Mouse (Mus musculus) limb, embryonic 15.5 days (tissue): ENCODE measurements at regions not wholly inside any gene's neighbourhood (a gene's known extent, or its start where the extent isn't known, plus 50 kb on each side); places are given as distances from the start of the nearest gene placed in this dataset.
A peak's percentile ranks its signal among the peaks of the same experiment; 100 is the strongest.

Experiments
- ATAC-seq: fragments of 200-750 bp; cut with Nextera tagmentation; 2 replicates; pipeline ENCODE4 v1.8.0; 2017; ENCODE audit warnings: low read depth, moderate TSS enrichment; ENCODE audit not compliant: insufficient number of reproducible peaks, low FRiP score, low TSS enrichment
- H3K27ac ChIP-seq: fragments of 300-500 bp; sonication (generic); 2 replicates; pipeline ENCODE4 v1.5.1; 2015; ENCODE audit warnings: moderate library complexity, mild to moderate bottlenecking, inconsistent platforms
- H3K27me3 ChIP-seq: fragments of 300-500 bp; sonication (generic); 2 replicates; pipeline ENCODE4 v1.6.1; 2015; ENCODE audit warnings: inconsistent platforms
- H3K36me3 ChIP-seq: fragments of 300-500 bp; sonication (generic); 2 replicates; pipeline ENCODE4 v1.6.1; 2015; ENCODE audit warnings: inconsistent platforms
- H3K4me1 ChIP-seq: fragments of 300-500 bp; sonication (generic); 2 replicates; pipeline ENCODE4 v1.6.1; 2015; ENCODE audit warnings: inconsistent platforms
- H3K4me2 ChIP-seq: fragments of 300-500 bp; sonication (generic); 2 replicates; pipeline ENCODE4 v1.6.1; 2015; ENCODE audit warnings: mild to moderate bottlenecking, inconsistent platforms
- H3K4me3 ChIP-seq: fragments of 300-500 bp; sonication (generic); 2 replicates; pipeline ENCODE4 v1.5.1; 2015; ENCODE audit warnings: mild to moderate bottlenecking, inconsistent platforms
- H3K9ac ChIP-seq: fragments of 300-500 bp; sonication (generic); 2 replicates; pipeline ENCODE4 v1.6.1; 2015; ENCODE audit warnings: inconsistent platforms
- H3K9me3 ChIP-seq: fragments of 300-500 bp; sonication (generic); 2 replicates; pipeline ENCODE4 v1.6.1; 2016; ENCODE audit warnings: inconsistent platforms
- WGBS: fragments of 180-500 bp; shearing (Covaris S2); methylation state at CpG from one replicate; pipeline ENCODE4 v1.1.7; 2015; 5-methylcytosine and 5-hydroxymethylcytosine counted together

- ATAC-seq = no peak
- H3K27me3 ChIP-seq = no peaks in the 10 kb centered on the region
- H3K36me3 ChIP-seq = no peaks in the 10 kb centered on the region
- H3K4me1 ChIP-seq = peaks cover 19% of the 10 kb centered on the region
- H3K9ac ChIP-seq = no peak overlapping the region
- no peak overlapping the region for H3K27ac ChIP-seq
- H3K4me2 ChIP-seq = no peak overlapping the region
- no peak overlapping the region for H3K4me3 ChIP-seq
- H3K9me3 ChIP-seq = no peaks in the 10 kb centered on the region
- WGBS = 67% methylated on average over 6 of the region's 6 CpGs
These were observed 106.3 kb downstream of the Vegfa start for GRCm38 (mm10) chr17:45925845-45926244.

DNA sequence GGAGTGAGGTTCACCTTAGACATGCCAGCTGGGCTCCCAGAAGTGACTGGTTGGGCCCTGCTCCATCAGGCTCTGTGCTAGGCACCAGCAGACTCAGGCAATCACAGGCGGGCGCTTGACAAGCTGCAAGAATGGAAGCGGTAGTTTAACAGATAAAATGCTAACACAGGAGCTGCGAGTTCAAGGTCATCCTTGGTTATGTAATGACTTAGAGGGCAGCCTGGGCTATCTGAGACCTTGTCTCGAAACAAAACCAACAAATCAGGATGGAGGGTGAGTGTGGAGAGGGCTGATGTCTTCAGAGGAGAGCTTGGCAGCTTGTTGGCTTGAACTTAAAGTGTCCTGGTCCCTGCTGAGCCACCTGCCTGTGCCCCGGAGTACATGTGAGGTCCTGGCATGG lies 107.6 kb downstream of the Vegfa start:
- WGBS = 92% methylated on average over 6 of the region's 6 CpGs
- Histone ChIP-seq H3K4me1 (peaks cover 18% of the 10 kb centered on the region), H3K27ac (no peak overlapping the region), H3K9me3 (no peaks in the 10 kb centered on the region), H3K4me2 (no peak overlapping the region), H3K4me3 (no peak overlapping the region), H3K27me3 (no peaks in the 10 kb centered on the region), H3K36me3 (no peaks in the 10 kb centered on the region), H3K9ac (no peak overlapping the region)
- no peak for ATAC-seq

DNA sequence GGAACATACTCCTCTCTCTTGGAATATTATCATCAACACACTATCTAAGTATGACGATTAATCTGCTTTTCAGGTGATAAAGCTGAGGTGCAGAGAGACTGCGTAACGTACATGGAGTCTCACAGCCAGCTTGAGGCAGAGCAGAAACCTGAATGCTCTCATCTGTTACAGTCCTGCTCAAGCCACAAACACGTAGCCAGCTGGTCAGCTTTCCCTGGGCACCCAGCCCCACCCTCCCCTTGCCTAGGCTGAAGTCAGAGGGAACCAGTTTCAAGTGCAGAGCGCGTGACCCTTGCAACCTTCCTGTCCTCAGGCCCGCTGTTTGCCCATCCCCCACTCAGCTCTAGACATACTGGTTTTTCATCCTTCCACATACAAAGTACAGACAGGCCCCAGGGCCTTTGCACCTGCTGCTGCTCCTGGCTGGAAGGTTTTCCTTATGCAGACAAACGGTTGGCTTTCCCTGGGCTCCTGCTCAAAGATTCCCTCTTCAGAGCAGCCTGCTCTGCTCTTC lies 108.9 kb downstream of the Vegfa start:
- no peak overlapping the region for H3K4me3 ChIP-seq
- no peak overlapping the region for H3K4me2 ChIP-seq
- 65% methylated on average over 8 of the region's 8 CpGs for WGBS
- ATAC-seq = no peak
- H3K36me3 ChIP-seq = no peaks in the 10 kb centered on the region
- H3K4me1 ChIP-seq = peaks cover 9% of the 10 kb centered on the region; the same call in 1 of the 2 replicates
- no peaks in the 10 kb centered on the region for H3K9me3 ChIP-seq
- H3K9ac ChIP-seq = no peak overlapping the region
- H3K27me3 ChIP-seq = no peaks in the 10 kb centered on the region
- H3K27ac ChIP-seq = no peak overlapping the region

- no peaks in the 10 kb centered on the region for H3K9me3 ChIP-seq
- no peak for ATAC-seq
- WGBS = 91% methylated on average over 2 of the region's 2 CpGs
- no peaks in the 10 kb centered on the region for H3K36me3 ChIP-seq
- no peak overlapping the region for H3K4me2 ChIP-seq
- H3K27me3 ChIP-seq = no peaks in the 10 kb centered on the region
- peaks cover 13% of the 10 kb centered on the region for H3K4me1 ChIP-seq
- no peak overlapping the region for H3K4me3 ChIP-seq
- H3K9ac ChIP-seq = no peak overlapping the region
- peak overlapping the region; percentile 40 for H3K27ac ChIP-seq
These were observed 114.5 kb downstream of the Vegfa start for GRCm38 (mm10) chr17:45917647-45918046.

DNA sequence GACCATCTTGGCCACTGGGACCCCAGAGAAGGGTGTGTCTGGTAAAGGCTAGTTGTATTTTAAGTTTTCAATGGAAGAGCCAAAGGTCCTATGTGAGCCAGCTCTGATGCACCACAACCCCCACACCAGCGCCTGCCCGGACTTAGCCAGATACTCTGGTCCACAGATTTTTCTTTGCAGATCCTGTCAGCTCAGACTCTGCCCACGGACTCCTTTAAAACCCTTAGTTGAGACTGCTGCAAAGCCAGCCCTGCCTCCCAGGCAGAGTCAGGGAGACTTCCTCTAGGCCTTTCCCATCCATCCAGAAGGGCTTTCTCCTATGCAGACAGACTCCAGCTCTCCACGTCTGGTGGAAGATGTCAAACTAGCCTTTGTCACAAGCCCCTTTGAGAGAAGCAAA lies 115.2 kb downstream of the Vegfa start:
- Histone ChIP-seq H3K4me3 (no peak overlapping the region), H3K4me1 (peaks cover 13% of the 10 kb centered on the region), H3K27me3 (no peaks in the 10 kb centered on the region), H3K9ac (no peak overlapping the region), H3K9me3 (no peaks in the 10 kb centered on the region), H3K36me3 (no peaks in the 10 kb centered on the region), H3K27ac (peak overlapping the region; percentile 40), H3K4me2 (no peak overlapping the region)
- WGBS = 49% methylated on average over 4 of the region's 4 CpGs
- ATAC-seq = no peak

DNA sequence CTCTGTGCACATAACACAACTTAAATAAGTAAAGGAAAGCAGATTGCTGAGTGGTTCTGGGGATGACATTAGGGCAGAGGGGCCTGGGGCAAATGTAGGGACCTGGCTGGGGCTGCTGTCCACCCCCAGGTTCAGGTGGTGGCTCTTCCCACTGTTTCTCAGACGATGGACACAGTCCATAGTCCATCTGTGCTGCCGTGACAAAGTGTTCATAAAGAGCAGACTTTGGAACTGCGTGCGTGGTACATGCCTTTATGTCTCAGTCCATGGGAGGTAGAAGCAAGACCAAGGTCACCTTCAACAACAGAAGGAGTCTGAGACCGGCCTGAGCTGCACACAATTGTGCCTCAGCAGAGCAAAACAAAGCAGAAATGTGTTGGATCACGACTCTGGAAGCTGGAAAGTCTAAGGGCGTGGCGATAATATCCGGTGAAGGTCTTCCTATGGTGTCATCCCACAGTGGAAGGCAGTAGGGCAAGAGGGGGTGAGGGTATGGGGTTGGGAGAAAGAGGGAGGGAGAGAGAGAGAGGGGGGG lies 117.4 kb downstream of the Vegfa start:
- Histone ChIP-seq H3K27ac (no peak overlapping the region), H3K9ac (no peak overlapping the region), H3K9me3 (no peaks in the 10 kb centered on the region), H3K4me3 (no peak overlapping the region), H3K4me2 (no peak overlapping the region), H3K4me1 (peaks cover 10% of the 10 kb centered on the region), H3K27me3 (no peaks in the 10 kb centered on the region), H3K36me3 (no peaks in the 10 kb centered on the region)
- no peak for ATAC-seq
- whole genome bisulfite sequencing = 92% methylated on average over 9 of the region's 9 CpGs

DNA sequence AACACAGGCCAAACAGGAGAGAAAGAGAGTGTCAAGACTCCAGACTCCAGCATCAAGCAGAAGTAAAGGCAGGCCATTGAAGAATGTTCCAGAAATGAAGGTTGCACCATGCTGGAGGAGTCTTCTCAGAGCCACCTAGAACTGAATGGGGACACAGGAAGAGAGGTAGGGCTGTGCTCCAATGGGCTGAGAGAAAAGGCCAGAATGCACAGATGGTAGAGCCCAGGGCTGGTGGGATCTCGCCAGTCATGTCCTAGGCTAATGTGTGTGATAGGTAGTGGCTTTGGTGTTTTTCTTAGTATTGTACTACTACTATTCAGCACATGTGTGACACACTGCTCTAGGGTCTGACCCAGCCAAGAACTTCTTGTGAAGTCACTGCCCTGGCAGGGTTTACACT lies 117.9 kb downstream of the Vegfa start:
- Histone ChIP-seq H3K4me2 (no peak overlapping the region), H3K9ac (no peak overlapping the region), H3K4me1 (peaks cover 9% of the 10 kb centered on the region), H3K27me3 (no peaks in the 10 kb centered on the region), H3K4me3 (no peak overlapping the region), H3K27ac (no peak overlapping the region), H3K9me3 (no peaks in the 10 kb centered on the region), H3K36me3 (no peaks in the 10 kb centered on the region)
- WGBS = 81% methylated on average over 1 of the region's 1 CpGs
- no peak for ATAC-seq

DNA sequence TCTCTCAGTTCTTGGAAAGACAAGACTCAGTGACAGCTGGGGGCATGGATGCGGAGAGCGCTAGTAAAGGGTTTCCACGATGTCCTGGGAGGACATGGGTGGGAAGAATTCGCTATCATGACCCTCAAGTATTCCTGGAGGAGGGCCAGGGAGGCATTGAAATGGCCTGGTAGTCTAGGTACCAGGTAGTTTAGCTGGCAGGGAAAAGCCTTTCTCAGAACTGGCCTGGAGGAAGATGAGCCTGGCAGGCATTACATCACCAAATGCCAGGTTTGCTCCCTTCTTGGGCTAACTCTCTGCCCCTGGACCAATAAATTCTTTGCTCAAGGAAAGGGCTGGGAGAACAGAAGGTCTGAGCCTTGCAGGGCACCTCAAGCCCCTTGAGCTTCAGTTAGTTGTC lies 118.5 kb downstream of the Vegfa start:
- Histone ChIP-seq H3K4me2 (no peak overlapping the region), H3K4me3 (no peak overlapping the region), H3K36me3 (no peaks in the 10 kb centered on the region), H3K9me3 (no peaks in the 10 kb centered on the region), H3K9ac (no peak overlapping the region), H3K27me3 (no peaks in the 10 kb centered on the region), H3K4me1 (peaks cover 9% of the 10 kb centered on the region), H3K27ac (no peak overlapping the region)
- ATAC-seq = no peak
- WGBS = 95% methylated on average over 4 of the region's 4 CpGs

GRCm38 (mm10) chr17:45912165-45912564 lies 120.0 kb downstream of the Vegfa start:
- H3K27ac ChIP-seq = no peak overlapping the region
- H3K4me3 ChIP-seq = no peak overlapping the region
- peaks cover 5% of the 10 kb centered on the region for H3K4me1 ChIP-seq
- no peak overlapping the region for H3K9ac ChIP-seq
- no peaks in the 10 kb centered on the region for H3K27me3 ChIP-seq
- WGBS = 85% methylated on average over 3 of the region's 3 CpGs
- no peak overlapping the region for H3K4me2 ChIP-seq
- ATAC-seq = no peak
- H3K9me3 ChIP-seq = no peaks in the 10 kb centered on the region
- no peaks in the 10 kb centered on the region for H3K36me3 ChIP-seq

GRCm38 (mm10) chr17:45911201-45911731 lies 120.9 kb downstream of the Vegfa start:
- H3K9me3 ChIP-seq = no peaks in the 10 kb centered on the region
- no peaks in the 10 kb centered on the region for H3K27me3 ChIP-seq
- peak; percentile 25; the same call in 1 of the 2 replicates for ATAC-seq
- no peaks in the 10 kb centered on the region for H3K4me1 ChIP-seq
- H3K4me3 ChIP-seq = no peak overlapping the region
- no peak overlapping the region for H3K4me2 ChIP-seq
- no peak overlapping the region for H3K9ac ChIP-seq
- H3K36me3 ChIP-seq = no peaks in the 10 kb centered on the region
- WGBS = 83% methylated on average over 13 of the region's 13 CpGs
- H3K27ac ChIP-seq = no peak overlapping the region

GRCm38 (mm10) chr17:45910245-45910644 lies 121.9 kb downstream of the Vegfa start:
- Histone ChIP-seq H3K4me1 (no peaks in the 10 kb centered on the region), H3K4me3 (no peak overlapping the region), H3K36me3 (no peaks in the 10 kb centered on the region), H3K4me2 (no peak overlapping the region), H3K9ac (no peak overlapping the region), H3K9me3 (no peaks in the 10 kb centered on the region), H3K27me3 (no peaks in the 10 kb centered on the region), H3K27ac (no peak overlapping the region)
- ATAC-seq = no peak
- WGBS = 80% methylated on average over 3 of the region's 3 CpGs

GRCm38 (mm10) chr17:45907587-45907986 lies 124.6 kb downstream of the Vegfa start:
- Histone ChIP-seq H3K36me3 (no peaks in the 10 kb centered on the region), H3K4me2 (no peak overlapping the region), H3K4me3 (no peak overlapping the region), H3K4me1 (no peaks in the 10 kb centered on the region), H3K9ac (no peak overlapping the region), H3K27me3 (no peaks in the 10 kb centered on the region), H3K9me3 (no peaks in the 10 kb centered on the region), H3K27ac (no peak overlapping the region)
- WGBS = 64% methylated on average over 11 of the region's 11 CpGs
- ATAC-seq = no peak

DNA sequence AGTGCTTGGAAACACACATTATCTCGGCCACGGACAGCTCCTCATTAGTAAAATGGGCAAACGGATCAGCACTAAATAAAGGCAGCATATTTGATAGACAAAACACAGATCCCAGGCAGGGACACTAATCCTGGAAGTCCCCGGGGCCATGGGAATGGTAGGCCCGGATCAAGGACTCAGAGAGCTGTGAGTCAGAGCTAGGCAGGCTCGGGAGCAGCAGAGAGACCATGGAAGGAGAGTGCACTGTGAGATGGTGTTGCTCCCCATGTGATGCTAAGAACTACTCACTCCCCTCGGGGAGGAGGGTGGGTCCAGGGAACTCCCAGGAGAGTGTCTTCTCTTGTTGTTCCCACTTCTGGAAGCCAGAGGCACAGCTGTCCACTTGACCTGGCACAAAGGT lies 126.6 kb downstream of the Vegfa start:
- H3K4me1 ChIP-seq = no peaks in the 10 kb centered on the region
- H3K36me3 ChIP-seq = no peaks in the 10 kb centered on the region
- H3K27me3 ChIP-seq = no peaks in the 10 kb centered on the region
- WGBS = 55% methylated on average over 7 of the region's 7 CpGs
- no peak overlapping the region for H3K27ac ChIP-seq
- no peak overlapping the region for H3K4me2 ChIP-seq
- no peaks in the 10 kb centered on the region for H3K9me3 ChIP-seq
- no peak for ATAC-seq
- no peak overlapping the region for H3K9ac ChIP-seq
- H3K4me3 ChIP-seq = no peak overlapping the region
